Mouse (Mus musculus): ENCODE measurements at regions not wholly inside any gene's neighbourhood (a gene's known extent, or its start where the extent isn't known, plus 50 kb on each side); places are given as distances from the start of the nearest gene placed in this dataset.

GRCm38 (mm10) chr12:51108044-51108443 lies 239.8 kb upstream of the G2e3 start:
- Histone ChIP-seq H3K4me3 (ENCODE audit: low read depth, low read length) (no peak overlapping the region), H3K9ac (ENCODE audit: low read length) (no peak overlapping the region), H3K4me1 (ENCODE audit: control insufficient read depth, insufficient read depth, low read length) (no peaks in the 10 kb centered on the region), H3K27ac (ENCODE audit: low read depth, low read length) (no peak overlapping the region), H3K36me3 (ENCODE audit: control insufficient read depth, insufficient read depth, low read length) (no peaks in the 10 kb centered on the region), H3K27me3 (ENCODE audit: control insufficient read depth, insufficient read depth, low read length) (no peaks in the 10 kb centered on the region), H3K4me2 (no peak overlapping the region), H3K9me3 (ENCODE audit: control insufficient read depth, low read length) (no peaks in the 10 kb centered on the region)
- DNase-seq (ENCODE audit: low spot score, missing footprints) (no peak), ATAC-seq (ENCODE audit: low FRiP score) (no peak)
- WGBS: 93% methylated on average over 5 of the region's 5 CpGs

- no peaks in the 10 kb centered on the region for H3K9me3 ChIP-seq (ENCODE audit: control insufficient read depth, low read length)
- no peak overlapping the region for H3K4me3 ChIP-seq (ENCODE audit: low read depth, low read length)
- no peaks in the 10 kb centered on the region for H3K27me3 ChIP-seq (ENCODE audit: control insufficient read depth, insufficient read depth, low read length)
- no peak overlapping the region for H3K9ac ChIP-seq (ENCODE audit: low read length)
- no peak overlapping the region for H3K4me2 ChIP-seq
- DNase-seq (ENCODE audit: low spot score, missing footprints) (peak; percentile 67), ATAC-seq (ENCODE audit: low FRiP score) (no peak)
- H3K27ac ChIP-seq (ENCODE audit: low read depth, low read length): no peak overlapping the region
- H3K36me3 ChIP-seq (ENCODE audit: control insufficient read depth, insufficient read depth, low read length): no peaks in the 10 kb centered on the region
- WGBS: 86% methylated on average over 4 of the region's 4 CpGs
- no peaks in the 10 kb centered on the region for H3K4me1 ChIP-seq (ENCODE audit: control insufficient read depth, insufficient read depth, low read length)
Measured at GRCm38 (mm10) chr12:51103541-51104042, 244.3 kb upstream of the G2e3 start.

- Histone ChIP-seq H3K36me3 (ENCODE audit: control insufficient read depth, insufficient read depth, low read length) (no peaks in the 10 kb centered on the region), H3K9me3 (ENCODE audit: control insufficient read depth, low read length) (no peaks in the 10 kb centered on the region), H3K27me3 (ENCODE audit: control insufficient read depth, insufficient read depth, low read length) (no peaks in the 10 kb centered on the region), H3K4me3 (ENCODE audit: low read depth, low read length) (no peak overlapping the region), H3K4me2 (no peak overlapping the region), H3K9ac (ENCODE audit: low read length) (no peak overlapping the region), H3K27ac (ENCODE audit: low read depth, low read length) (no peak overlapping the region), H3K4me1 (ENCODE audit: control insufficient read depth, insufficient read depth, low read length) (no peaks in the 10 kb centered on the region)
- 86% methylated on average over 6 of the region's 6 CpGs for WGBS
- no peak for ATAC-seq (ENCODE audit: low FRiP score)
- peak; percentile 41 for DNase-seq (ENCODE audit: low spot score, missing footprints)
Measured at GRCm38 (mm10) chr12:51101636-51102035, 246.2 kb upstream of the G2e3 start.

- Histone ChIP-seq H3K4me3 (ENCODE audit: low read depth, low read length) (no peak overlapping the region), H3K27ac (ENCODE audit: low read depth, low read length) (no peak overlapping the region), H3K9me3 (ENCODE audit: control insufficient read depth, low read length) (no peaks in the 10 kb centered on the region), H3K36me3 (ENCODE audit: control insufficient read depth, insufficient read depth, low read length) (no peaks in the 10 kb centered on the region), H3K4me1 (ENCODE audit: control insufficient read depth, insufficient read depth, low read length) (no peaks in the 10 kb centered on the region), H3K9ac (ENCODE audit: low read length) (no peak overlapping the region), H3K27me3 (ENCODE audit: control insufficient read depth, insufficient read depth, low read length) (no peaks in the 10 kb centered on the region), H3K4me2 (no peak overlapping the region)
- ATAC-seq (ENCODE audit: low FRiP score): no peak
- 86% methylated on average over 5 of the region's 5 CpGs for WGBS
- peak; percentile 75 for DNase-seq (ENCODE audit: low spot score, missing footprints)
Measured at GRCm38 (mm10) chr12:51100868-51101267, 247.0 kb upstream of the G2e3 start.

GRCm38 (mm10) chr12:51095974-51096373 lies 251.9 kb upstream of the G2e3 start:
- Histone ChIP-seq H3K9me3 (ENCODE audit: control insufficient read depth, low read length) (no peaks in the 10 kb centered on the region), H3K4me2 (no peak overlapping the region), H3K27ac (ENCODE audit: low read depth, low read length) (no peak overlapping the region), H3K9ac (ENCODE audit: low read length) (no peak overlapping the region), H3K4me3 (ENCODE audit: low read depth, low read length) (no peak overlapping the region), H3K4me1 (ENCODE audit: control insufficient read depth, insufficient read depth, low read length) (no peaks in the 10 kb centered on the region), H3K27me3 (ENCODE audit: control insufficient read depth, insufficient read depth, low read length) (no peaks in the 10 kb centered on the region), H3K36me3 (ENCODE audit: control insufficient read depth, insufficient read depth, low read length) (no peaks in the 10 kb centered on the region)
- 75% methylated on average over 4 of the region's 4 CpGs for WGBS
- ATAC-seq (ENCODE audit: low FRiP score) (no peak), DNase-seq (ENCODE audit: low spot score, missing footprints) (no peak)

GRCm38 (mm10) chr12:51089324-51089723 lies 258.5 kb upstream of the G2e3 start:
- Histone ChIP-seq H3K36me3 (ENCODE audit: control insufficient read depth, insufficient read depth, low read length) (no peaks in the 10 kb centered on the region), H3K4me2 (no peak overlapping the region), H3K4me3 (ENCODE audit: low read depth, low read length) (no peak overlapping the region), H3K4me1 (ENCODE audit: control insufficient read depth, insufficient read depth, low read length) (no peaks in the 10 kb centered on the region), H3K9ac (ENCODE audit: low read length) (no peak overlapping the region), H3K9me3 (ENCODE audit: control insufficient read depth, low read length) (no peaks in the 10 kb centered on the region), H3K27me3 (ENCODE audit: control insufficient read depth, insufficient read depth, low read length) (no peaks in the 10 kb centered on the region), H3K27ac (ENCODE audit: low read depth, low read length) (no peak overlapping the region)
- 87% methylated on average over 7 of the region's 7 CpGs for WGBS
- ATAC-seq (ENCODE audit: low FRiP score) (no peak), DNase-seq (ENCODE audit: low spot score, missing footprints) (no peak)

GRCm38 (mm10) chr12:51081809-51082208 lies 266.1 kb upstream of the G2e3 start:
- no peaks in the 10 kb centered on the region for H3K9me3 ChIP-seq (ENCODE audit: control insufficient read depth, low read length)
- ATAC-seq (ENCODE audit: low FRiP score) (peak; percentile 77), DNase-seq (ENCODE audit: low spot score, missing footprints) (peak; percentile 86)
- H3K4me1 ChIP-seq (ENCODE audit: control insufficient read depth, insufficient read depth, low read length): peaks cover 7% of the 10 kb centered on the region
- H3K27ac ChIP-seq (ENCODE audit: low read depth, low read length): no peak overlapping the region
- no peak overlapping the region for H3K4me3 ChIP-seq (ENCODE audit: low read depth, low read length)
- H3K27me3 ChIP-seq (ENCODE audit: control insufficient read depth, insufficient read depth, low read length): no peaks in the 10 kb centered on the region
- WGBS: 37% methylated on average over 8 of the region's 8 CpGs
- H3K36me3 ChIP-seq (ENCODE audit: control insufficient read depth, insufficient read depth, low read length): no peaks in the 10 kb centered on the region
- H3K4me2 ChIP-seq: no peak overlapping the region
- no peak overlapping the region for H3K9ac ChIP-seq (ENCODE audit: low read length)

- Histone ChIP-seq H3K4me3 (ENCODE audit: low read depth, low read length) (no peak overlapping the region), H3K9ac (ENCODE audit: low read length) (no peak overlapping the region), H3K36me3 (ENCODE audit: control insufficient read depth, insufficient read depth, low read length) (no peaks in the 10 kb centered on the region), H3K9me3 (ENCODE audit: control insufficient read depth, low read length) (no peaks in the 10 kb centered on the region), H3K4me1 (ENCODE audit: control insufficient read depth, insufficient read depth, low read length) (no peaks in the 10 kb centered on the region), H3K4me2 (no peak overlapping the region), H3K27ac (ENCODE audit: low read depth, low read length) (no peak overlapping the region), H3K27me3 (ENCODE audit: control insufficient read depth, insufficient read depth, low read length) (no peaks in the 10 kb centered on the region)
- DNase-seq (ENCODE audit: low spot score, missing footprints): no peak
- ATAC-seq (ENCODE audit: low FRiP score): no peak
- WGBS: 87% methylated on average over 1 of the region's 1 CpGs
Measured at GRCm38 (mm10) chr12:51073503-51073902, 274.4 kb upstream of the G2e3 start.

- Histone ChIP-seq H3K4me3 (ENCODE audit: low read depth, low read length) (no peak overlapping the region), H3K9me3 (ENCODE audit: control insufficient read depth, low read length) (no peaks in the 10 kb centered on the region), H3K27ac (ENCODE audit: low read depth, low read length) (no peak overlapping the region), H3K4me2 (no peak overlapping the region), H3K4me1 (ENCODE audit: control insufficient read depth, insufficient read depth, low read length) (no peaks in the 10 kb centered on the region), H3K27me3 (ENCODE audit: control insufficient read depth, insufficient read depth, low read length) (no peaks in the 10 kb centered on the region), H3K9ac (ENCODE audit: low read length) (no peak overlapping the region), H3K36me3 (ENCODE audit: control insufficient read depth, insufficient read depth, low read length) (no peaks in the 10 kb centered on the region)
- ATAC-seq (ENCODE audit: low FRiP score) (no peak), DNase-seq (ENCODE audit: low spot score, missing footprints) (no peak)
- WGBS: 93% methylated on average over 3 of the region's 3 CpGs
Measured at GRCm38 (mm10) chr12:51060931-51061330, 286.9 kb upstream of the G2e3 start.

GRCm38 (mm10) chr12:51058569-51058968 lies 289.3 kb upstream of the G2e3 start:
- H3K27ac ChIP-seq (ENCODE audit: low read depth, low read length): no peak overlapping the region
- H3K9me3 ChIP-seq (ENCODE audit: control insufficient read depth, low read length): no peaks in the 10 kb centered on the region
- H3K9ac ChIP-seq (ENCODE audit: low read length): no peak overlapping the region
- ATAC-seq (ENCODE audit: low FRiP score): peak; percentile 38; the same call in 1 of the 2 replicates
- H3K4me1 ChIP-seq (ENCODE audit: control insufficient read depth, insufficient read depth, low read length): no peaks in the 10 kb centered on the region
- H3K27me3 ChIP-seq (ENCODE audit: control insufficient read depth, insufficient read depth, low read length): no peaks in the 10 kb centered on the region
- no peak overlapping the region for H3K4me3 ChIP-seq (ENCODE audit: low read depth, low read length)
- H3K4me2 ChIP-seq: peak overlapping the region; percentile 17; the same call in 1 of the 2 replicates
- no peaks in the 10 kb centered on the region for H3K36me3 ChIP-seq (ENCODE audit: control insufficient read depth, insufficient read depth, low read length)
- DNase-seq (ENCODE audit: low spot score, missing footprints): peak; percentile 81
- 32% methylated on average over 12 of the region's 12 CpGs for WGBS

Measured in midbrain, embryonic 11.5 days (tissue).